Mouse (Mus musculus) spleen, postnatal 0 days (tissue): ENCODE data around the gene Mkrn1. TPM values are rescaled to one million over a fixed set of nuclear protein-coding genes. Genes with fewer than 3 reads are reported as not detected.

ENCODE experiments used
- polyA plus RNA-seq: library from polyadenylated mRNA; unstranded; fragments of >200 nt; fragmentation: Nextera tagmentation; extraction: Ambion mirVana; gene quantifications from 2 replicates; pipeline ENCODE4 v1.2.1, GENCODE M21; 2015

Gene Mkrn1
- polyA plus RNA-seq: 327 and 343 TPM in 2 replicates

DNA sequence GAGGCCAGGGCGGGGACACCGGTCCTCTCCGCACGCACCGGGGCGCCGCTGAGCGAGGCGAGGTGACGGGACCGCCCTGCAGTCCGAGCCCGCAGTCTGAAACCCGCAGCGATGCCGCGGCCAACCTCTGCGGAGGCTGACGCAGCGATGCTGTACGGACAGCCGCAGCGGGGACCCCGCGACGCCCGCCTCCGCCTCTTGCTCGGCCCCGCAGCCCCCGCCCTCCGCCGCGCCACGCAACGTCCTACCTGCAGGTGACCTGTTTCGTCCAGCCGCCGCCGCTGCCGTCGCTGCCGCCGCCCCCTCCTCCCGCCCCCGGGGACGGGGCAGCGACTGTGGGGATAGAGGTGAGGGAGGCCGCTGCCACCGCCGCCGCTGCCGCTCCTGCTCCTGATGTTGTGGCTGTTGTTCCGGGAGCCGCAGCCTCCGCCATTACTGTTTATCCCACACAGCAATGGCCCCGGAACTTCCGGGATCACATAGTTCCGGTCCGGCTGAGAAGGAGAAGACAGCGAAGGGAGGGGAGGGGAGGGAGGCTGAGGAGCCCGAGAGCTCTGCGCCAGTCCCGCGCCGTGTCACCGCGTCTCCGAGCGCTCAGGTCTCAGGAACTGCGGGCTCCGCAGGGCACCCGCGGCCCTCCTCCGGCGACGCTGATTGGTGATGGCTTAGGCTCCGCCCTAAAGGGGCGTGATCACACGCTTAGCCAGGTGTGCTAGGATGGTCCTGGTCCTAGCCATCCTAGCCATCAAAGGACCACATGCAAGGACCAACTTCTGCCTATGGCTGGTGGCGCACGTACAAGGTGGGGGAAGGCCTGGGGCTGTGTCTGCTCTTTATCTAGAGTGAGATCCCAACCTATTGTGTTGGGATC lies at the start of gene Mkrn1:
Mkrn1 (minus strand) TSS at position 612 of the 871 bp plus-strand sequence.

DNA sequence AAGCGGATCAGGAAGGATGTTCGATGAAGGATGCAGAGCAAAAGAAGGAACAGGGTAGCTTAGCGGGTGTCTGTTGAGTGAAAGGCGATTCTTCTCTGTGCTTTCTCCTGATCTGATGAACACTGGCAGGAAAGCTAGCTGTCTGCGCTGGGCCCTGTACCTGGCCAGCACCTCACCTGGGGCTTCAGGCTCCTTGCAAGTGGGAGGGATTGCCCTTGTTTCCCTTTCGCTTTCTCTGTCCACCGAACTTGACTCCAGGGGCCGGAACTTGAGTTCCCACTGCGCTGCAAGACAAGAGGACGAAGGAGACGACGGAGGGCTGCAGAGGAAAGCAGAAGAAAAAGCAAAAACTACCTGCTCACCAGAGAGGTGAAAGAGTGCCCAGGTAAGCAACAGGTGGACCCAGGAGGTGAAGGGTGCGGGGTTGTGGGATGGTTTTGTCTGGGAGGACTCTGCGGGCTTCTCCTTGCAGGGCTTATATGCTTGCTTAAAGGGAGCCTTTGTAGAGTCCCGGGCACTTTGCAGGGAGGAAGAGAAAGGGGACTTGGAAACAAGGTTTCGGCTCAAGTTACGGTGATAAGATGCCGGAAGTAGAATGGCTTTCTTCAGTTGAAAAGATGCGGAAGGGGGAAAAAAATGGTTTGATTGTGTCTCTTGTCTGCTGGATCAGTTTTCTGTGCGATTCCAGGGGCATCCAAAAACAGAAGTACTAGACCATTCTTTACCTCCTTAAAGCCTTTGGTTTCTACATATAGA lies 39.0 kb downstream of the Mkrn1 start, which contains the start of gene Rab19:
Rab19 (plus strand) TSS at position 51 of the 756 bp plus-strand sequence.

DNA sequence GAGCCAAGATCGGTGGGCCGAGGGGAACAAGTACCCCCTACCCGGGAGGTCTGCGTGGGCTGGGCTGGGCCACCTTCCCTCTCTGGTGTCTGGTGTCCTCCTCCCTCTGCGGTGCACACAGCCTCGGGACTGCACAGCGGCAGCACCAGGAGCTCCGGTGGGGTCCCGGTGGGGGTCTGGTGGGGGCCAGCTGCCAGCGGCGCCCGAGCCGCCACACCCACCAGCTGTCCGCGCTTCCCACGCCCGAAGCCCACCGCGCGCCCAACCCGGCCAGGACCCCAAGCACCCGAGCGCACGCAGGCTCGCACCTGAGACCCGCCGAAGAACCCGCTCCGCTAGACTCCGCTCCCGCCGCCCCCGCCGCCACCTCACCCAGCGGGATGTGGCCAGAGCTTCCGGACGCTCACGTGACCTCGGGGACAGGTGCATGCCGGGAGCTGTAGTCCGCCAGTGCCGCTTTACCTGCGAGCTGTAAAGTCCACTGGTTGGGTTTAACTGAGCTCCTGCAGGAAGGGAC lies 42.9 kb downstream of the Mkrn1 start, which contains the start of gene Slc37a3:
Slc37a3 (minus strand) TSS at position 365 of the 517 bp plus-strand sequence.

Other genes with a start within 250 kb of the Mkrn1 start
- gene Kdm7a, start 213.7 kb downstream of the Mkrn1 start, polyA plus RNA-seq: 10.1 and 11.4 TPM in 2 replicates
- 10.1 and 10.3 TPM in 2 replicates for gene Slc37a3, start 42.8 kb downstream of the Mkrn1 start, polyA plus RNA-seq
- 2.4 and 3.3 TPM in 2 replicates for gene Rab19, start 39.3 kb downstream of the Mkrn1 start, polyA plus RNA-seq
- gene Dennd2a, start 137.4 kb upstream of the Mkrn1 start, polyA plus RNA-seq: 4.8 and 7.3 TPM in 2 replicates
- 13.8 and 15.7 TPM in 2 replicates for gene Adck2, start 153.4 kb upstream of the Mkrn1 start, polyA plus RNA-seq
- gene Gm42420, start 165.3 kb upstream of the Mkrn1 start, polyA plus RNA-seq: 2.9 and 3.8 TPM in 2 replicates
- 224 and 240 TPM in 2 replicates for gene Ndufb2, start 172.1 kb upstream of the Mkrn1 start, polyA plus RNA-seq